Mouse (Mus musculus) 3134 (cell line): ENCODE results near the gene Ptprn.

Source experiments
- DNase-seq: peaks from one replicate; pipeline ENCODE4 v3.0.0-alpha.2; 2011; ENCODE audit warnings: low spot score; ENCODE audit not compliant: insufficient read length; ENCODE audit errors: extremely low read depth

Gene Ptprn

GRCm38 (mm10) chr1:75227653-75228052 lies 36.6 kb downstream of the Ptprn start:
- DNase-seq: no peak

GRCm38 (mm10) chr1:75226138-75226537 lies 38.2 kb downstream of the Ptprn start:
- no peak for DNase-seq

- no peak for DNase-seq
Measured at GRCm38 (mm10) chr1:75225473-75225872, 38.8 kb downstream of the Ptprn start.

GRCm38 (mm10) chr1:75223532-75223931 lies 40.8 kb downstream of the Ptprn start:
- DNase-seq: no peak

- no peak for DNase-seq
Measured at GRCm38 (mm10) chr1:75222926-75223325, 41.4 kb downstream of the Ptprn start.

GRCm38 (mm10) chr1:75221538-75221937 lies 42.8 kb downstream of the Ptprn start:
- no peak for DNase-seq

- no peak for DNase-seq
Measured at GRCm38 (mm10) chr1:75219531-75219930, 44.8 kb downstream of the Ptprn start, which contains the start of gene Tuba4a. Tuba4a (minus strand) TSS chr1:75219865.

GRCm38 (mm10) chr1:75219078-75219477 lies 45.2 kb downstream of the Ptprn start:
- peak; percentile 86 for DNase-seq

- peak; percentile 76 for DNase-seq
Measured at GRCm38 (mm10) chr1:75218227-75219001, 45.9 kb downstream of the Ptprn start.

- DNase-seq: no peak
Measured at GRCm38 (mm10) chr1:75217893-75218226, 46.4 kb downstream of the Ptprn start.

GRCm38 (mm10) chr1:75216797-75217585 lies 47.3 kb downstream of the Ptprn start:
- no peak for DNase-seq

- DNase-seq: no peak
Measured at GRCm38 (mm10) chr1:75215785-75216184, 48.5 kb downstream of the Ptprn start.

GRCm38 (mm10) chr1:75214886-75215285 lies 49.4 kb downstream of the Ptprn start:
- DNase-seq: no peak

GRCm38 (mm10) chr1:75214442-75214841 lies 49.9 kb downstream of the Ptprn start:
- no peak for DNase-seq

GRCm38 (mm10) chr1:75213096-75213495 lies 51.2 kb downstream of the Ptprn start:
- DNase-seq: no peak

GRCm38 (mm10) chr1:75212542-75212941 lies 51.8 kb downstream of the Ptprn start:
- DNase-seq: no peak

GRCm38 (mm10) chr1:75211141-75211708 lies 53.1 kb downstream of the Ptprn start:
- no peak for DNase-seq

- DNase-seq: peak; percentile 92
Measured at GRCm38 (mm10) chr1:75210136-75211087, 53.9 kb downstream of the Ptprn start, which contains the start of the genes Glb1l and Stk16. Glb1l (minus strand) TSS chr1:75210813. Stk16 (plus strand) TSS chr1:75210838.

GRCm38 (mm10) chr1:75208967-75209678 lies 55.2 kb downstream of the Ptprn start:
- no peak for DNase-seq

- no peak for DNase-seq
Measured at GRCm38 (mm10) chr1:75201236-75201635, 63.1 kb downstream of the Ptprn start.
